In the genomic region with DNA sequence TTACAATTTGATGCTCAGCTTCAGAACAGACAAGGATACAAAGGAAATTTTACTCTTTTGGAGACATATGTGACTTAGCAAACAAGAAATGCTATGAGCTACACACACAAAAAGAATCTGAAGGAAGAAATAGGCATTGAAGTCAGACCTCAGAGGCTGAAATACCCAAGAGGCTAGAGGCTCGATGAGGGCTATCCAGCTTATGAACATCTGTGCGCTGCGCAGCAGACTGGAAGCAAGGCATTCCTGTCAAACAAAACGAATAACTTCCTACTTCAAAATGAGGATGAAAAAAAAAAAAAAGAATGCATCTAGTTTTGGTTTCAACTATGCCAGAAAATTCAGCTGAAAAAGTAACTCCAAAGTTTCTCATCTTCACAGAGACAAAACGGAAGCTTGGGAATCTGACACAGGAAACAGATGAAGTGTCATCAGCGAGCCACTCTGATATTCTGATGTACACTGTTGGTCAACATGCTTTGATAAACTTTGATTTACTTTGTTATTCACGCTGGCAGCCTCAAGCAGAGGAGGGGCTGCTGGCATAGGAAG, we compare ENCODE assay signal across 19 mouse cellular contexts.
DNase-seq lines count a peak whose midpoint lies in the region; ATAC-seq and TF ChIP-seq lines count a peak whose summit lies in the region.
"Had no signal": no experiment of that assay in that cellular context is flagged by ENCODE, and none has a peak within 500 bp of the region (broad histone marks: within the 10 kb centered on the region; RNA-seq: fewer than 3 reads in every experiment).

No protein-coding gene starts in this region.

- no peaks in the 10 kb centered on the region for H3K27me3 ChIP-seq in limb, embryonic 14.5 days (ENCODE audit: control insufficient read depth, insufficient read depth, low read length)
- H3K27me3 ChIP-seq in limb, embryonic 10.5 days (ENCODE audit: low read depth, poor library complexity, severe bottlenecking) = no peaks in the 10 kb centered on the region
- no peaks in the 10 kb centered on the region for H3K27me3 ChIP-seq in limb, embryonic 15.5 days
- H3K27me3 ChIP-seq: forebrain, embryonic 13.5 days; heart, embryonic 15.5 days; liver, embryonic 12.5 days; midbrain, embryonic 13.5 days had no signal

- H3K9ac ChIP-seq in limb, embryonic 14.5 days (ENCODE audit: low read depth, low read length, severe bottlenecking) = no peak overlapping the region
- no peak overlapping the region for H3K9ac ChIP-seq in limb, embryonic 15.5 days
- H3K9ac ChIP-seq: forebrain, embryonic 13.5 days; heart, embryonic 15.5 days; liver, embryonic 12.5 days; midbrain, embryonic 13.5 days had no signal

- peak; percentile 92 for DNase-seq in heart, adult 11 months
- no peak for DNase-seq in heart, postnatal 4 days
- DNase-seq in limb, embryonic 14.5 days (ENCODE audit: low spot score) = peak; percentile 20
- DNase-seq in limb, embryonic 10.5 days (ENCODE audit: low spot score) = no peak
- DNase-seq in neural tube, embryonic 10.5 days (ENCODE audit: extremely low spot score, low spot score) = no peak
- no peak for DNase-seq in gastrocnemius, postnatal 4 days (ENCODE audit: low spot score in 2 of 2)
- DNase-seq: adrenal gland, postnatal 14 days; gastrocnemius, postnatal 36 days; retina, postnatal 1 day; right cerebral cortex, postnatal 4 days had no signal

- no peak for TF ChIP-seq POLR2A in limb, embryonic 14.5 days (IDR thresholded peaks at IDR 0.05; ENCODE audit: borderline replicate concordance, extremely low read depth, insufficient read depth, insufficient read length)

- 60% methylated on average over 7 of the region's 7 CpGs for WGBS in limb, embryonic 14.5 days
- WGBS in limb, embryonic 10.5 days = 77% methylated on average over 7 of the region's 7 CpGs
- WGBS in limb, embryonic 15.5 days = 50% methylated on average over 7 of the region's 7 CpGs

- H3K4me3 ChIP-seq in limb, embryonic 14.5 days (replicated peaks; ENCODE audit: low read length) = no peak overlapping the region
- no peak overlapping the region for H3K4me3 ChIP-seq in limb, embryonic 10.5 days
- H3K4me3 ChIP-seq in brown adipose tissue, adult 24 weeks (ENCODE audit: insufficient read depth, low read depth, low read length) = no peak overlapping the region
- H3K4me3 ChIP-seq in limb, embryonic 15.5 days = no peak overlapping the region
- H3K4me3 ChIP-seq: forebrain, embryonic 13.5 days; heart, embryonic 15.5 days; hindbrain, embryonic 10.5 days; liver, embryonic 12.5 days; midbrain, embryonic 13.5 days; myocyte had no signal

- H3K4me2 ChIP-seq in limb, embryonic 14.5 days (replicated peaks; ENCODE audit: low read depth, low read length, severe bottlenecking) = no peak overlapping the region
- no peak overlapping the region for H3K4me2 ChIP-seq in limb, embryonic 15.5 days
- H3K4me2 ChIP-seq: forebrain, embryonic 13.5 days; liver, embryonic 12.5 days; midbrain, embryonic 13.5 days had no signal

- H3K4me1 ChIP-seq in limb, embryonic 14.5 days (ENCODE audit: control insufficient read depth, insufficient read depth, low read length) = peaks cover 23% of the 10 kb centered on the region
- peaks cover 30% of the 10 kb centered on the region for H3K4me1 ChIP-seq in limb, embryonic 10.5 days
- peaks cover 15% of the 10 kb centered on the region for H3K4me1 ChIP-seq in brown adipose tissue, adult 24 weeks (ENCODE audit: control insufficient read depth, insufficient read depth, insufficient read length, low read length)
- peaks cover 11% of the 10 kb centered on the region; the same call in 1 of the 2 replicates for H3K4me1 ChIP-seq in limb, embryonic 15.5 days
- H3K4me1 ChIP-seq: forebrain, embryonic 13.5 days; hindbrain, embryonic 10.5 days; midbrain, embryonic 13.5 days had no signal

- ATAC-seq in limb, embryonic 14.5 days (ENCODE audit: low FRiP score, low read depth) = no peak
- ATAC-seq in limb, embryonic 15.5 days (ENCODE audit: insufficient number of reproducible peaks, low FRiP score, low TSS enrichment, low read depth) = no peak
- ATAC-seq: forebrain, embryonic 13.5 days; liver, embryonic 12.5 days; midbrain, embryonic 13.5 days had no signal

- no peak overlapping the region for H3K27ac ChIP-seq in limb, embryonic 14.5 days (replicated peaks; ENCODE audit: low read depth, low read length)
- no peak overlapping the region for H3K27ac ChIP-seq in limb, embryonic 10.5 days
- 0 out of 2 replicates have a peak overlapping the region, but pooled peaks have one; percentile 42 for H3K27ac ChIP-seq in brown adipose tissue, adult 24 weeks (replicated peaks; ENCODE audit: low read depth, low read length)
- H3K27ac ChIP-seq in limb, embryonic 15.5 days = 0 out of 2 replicates have a peak overlapping the region, but pooled peaks have one; percentile 22
- H3K27ac ChIP-seq: forebrain, embryonic 13.5 days; hindbrain, embryonic 10.5 days; liver, embryonic 12.5 days; macrophage; midbrain, embryonic 13.5 days had no signal

- no peaks in the 10 kb centered on the region for H3K36me3 ChIP-seq in limb, embryonic 14.5 days (ENCODE audit: control insufficient read depth, insufficient read depth, low read length)
- no peaks in the 10 kb centered on the region for H3K36me3 ChIP-seq in limb, embryonic 10.5 days
- peaks cover 3% of the 10 kb centered on the region; the same call in 1 of the 2 replicates for H3K36me3 ChIP-seq in limb, embryonic 15.5 days
- H3K36me3 ChIP-seq: heart, embryonic 15.5 days; liver, embryonic 12.5 days; midbrain, embryonic 13.5 days had no signal

- H3K9me3 ChIP-seq in limb, embryonic 14.5 days (ENCODE audit: control insufficient read depth, low read length) = no peaks in the 10 kb centered on the region
- no peaks in the 10 kb centered on the region for H3K9me3 ChIP-seq in limb, embryonic 10.5 days (replicated peaks)
- H3K9me3 ChIP-seq in limb, embryonic 15.5 days = no peaks in the 10 kb centered on the region
- H3K9me3 ChIP-seq: forebrain, embryonic 13.5 days; heart, embryonic 15.5 days; hindbrain, embryonic 10.5 days; liver, embryonic 12.5 days; midbrain, embryonic 13.5 days had no signal

Comparison
In these comparisons a context has a peak if more than half of its experiments do, and no peak if none do; other contexts are left out.
1. DNase-seq: peak in heart, adult 11 months (single experiment) and limb, embryonic 14.5 days (single experiment); none in heart, postnatal 4 days (single experiment), limb, embryonic 10.5 days (single experiment), neural tube, embryonic 10.5 days (single experiment) and gastrocnemius, postnatal 4 days (0 of 2).
2. H3K27ac ChIP-seq: peak in brown adipose tissue, adult 24 weeks (single experiment) and limb, embryonic 15.5 days (single experiment); none in limb, embryonic 14.5 days (single experiment) and limb, embryonic 10.5 days (single experiment).